Mouse (Mus musculus) inflammation-experienced regulatory T-cells, adult 6 months (primary cell): ENCODE results near the gene Atg10. TPM values are rescaled to one million over a fixed set of nuclear protein-coding genes. Genes with fewer than 3 reads are reported as not detected.
A peak's percentile ranks its signal among the peaks of the same experiment; 100 is the strongest.

Source experiments
- ATAC-seq: one replicate; pipeline ENCODE4 v1.8.0; 2017
- polyA plus RNA-seq, 3 experiments: library from polyadenylated mRNA; unstranded; fragments of 100-300 nt; shearing (Covaris generic); gene quantifications; one replicate each; pipeline ENCODE4 v1.2.1; 2017

The Atg10 gene
- polyA plus RNA-seq, 3 experiments from 2014 or later: 20.8 to 26.7 (median 22.3) TPM

GRCm38 (mm10) chr13:91011851-91012250 is 211.9 kb downstream of the Atg10 start:
- no peak for ATAC-seq

- no peak for ATAC-seq
Measured at GRCm38 (mm10) chr13:90995034-90995629, 228.6 kb downstream of the Atg10 start.

- ATAC-seq: no peak
Measured at GRCm38 (mm10) chr13:90993602-90994001, 230.2 kb downstream of the Atg10 start.

- no peak for ATAC-seq
Measured at GRCm38 (mm10) chr13:90992948-90993347, 230.8 kb downstream of the Atg10 start.

- no peak for ATAC-seq
Measured at GRCm38 (mm10) chr13:90988226-90988625, 235.5 kb downstream of the Atg10 start.

- ATAC-seq: no peak
Measured at GRCm38 (mm10) chr13:90985417-90985816, 238.4 kb downstream of the Atg10 start.

- ATAC-seq: no peak
Measured at GRCm38 (mm10) chr13:90984073-90984472, 239.7 kb downstream of the Atg10 start.

- no peak for ATAC-seq
Measured at GRCm38 (mm10) chr13:90981798-90982197, 242.0 kb downstream of the Atg10 start.

- no peak for ATAC-seq
Measured at GRCm38 (mm10) chr13:90980878-90981674, 242.7 kb downstream of the Atg10 start.

- no peak for ATAC-seq
Measured at GRCm38 (mm10) chr13:90977057-90977456, 246.7 kb downstream of the Atg10 start.

GRCm38 (mm10) chr13:90973409-90973808 is 250.4 kb downstream of the Atg10 start:
- ATAC-seq: no peak

- ATAC-seq: no peak
Measured at GRCm38 (mm10) chr13:90970259-90971017, 253.3 kb downstream of the Atg10 start.

GRCm38 (mm10) chr13:90968940-90969339 is 254.8 kb downstream of the Atg10 start:
- ATAC-seq: no peak

GRCm38 (mm10) chr13:90967422-90967821 is 256.3 kb downstream of the Atg10 start:
- ATAC-seq: peak; percentile 95

GRCm38 (mm10) chr13:90965996-90966395 is 257.8 kb downstream of the Atg10 start:
- ATAC-seq: no peak

- no peak for ATAC-seq
Measured at GRCm38 (mm10) chr13:90964511-90964910, 259.3 kb downstream of the Atg10 start.

- ATAC-seq: no peak
Measured at GRCm38 (mm10) chr13:90962836-90963760, 260.7 kb downstream of the Atg10 start.

GRCm38 (mm10) chr13:90960591-90960990 is 263.2 kb downstream of the Atg10 start:
- ATAC-seq: no peak

- ATAC-seq: no peak
Measured at GRCm38 (mm10) chr13:90958894-90959293, 264.9 kb downstream of the Atg10 start.

- no peak for ATAC-seq
Measured at GRCm38 (mm10) chr13:90939600-90939999, 284.2 kb downstream of the Atg10 start.

GRCm38 (mm10) chr13:90939192-90939591 is 284.6 kb downstream of the Atg10 start:
- no peak for ATAC-seq

- no peak for ATAC-seq
Measured at GRCm38 (mm10) chr13:90935852-90936251, 287.9 kb downstream of the Atg10 start.
